Mouse (Mus musculus) myocyte (in vitro differentiated cells): ENCODE results near the gene Tnik. TPM values are rescaled to one million over a fixed set of nuclear protein-coding genes. Genes with fewer than 3 reads are reported as not detected.

Experiments
- H3K27me3 ChIP-seq: one replicate; pipeline ENCODE4 v1.6.1; 2011; ENCODE audit not compliant: control insufficient read depth, insufficient read depth, insufficient read length
- H3K36me3 ChIP-seq: one replicate; pipeline ENCODE4 v1.6.1; 2011; ENCODE audit not compliant: control insufficient read depth, insufficient read depth
- H3K4me2 ChIP-seq: one replicate; pipeline ENCODE4 v1.6.1; 2011; ENCODE audit warnings: low read depth, control low read depth
- H3K4me3 ChIP-seq: one replicate; pipeline ENCODE4 v1.5.1; 2011; ENCODE audit warnings: mild to moderate bottlenecking, control low read depth, moderate library complexity
- H3K79me2 ChIP-seq: one replicate; pipeline ENCODE4 v1.6.1; 2011; ENCODE audit not compliant: control insufficient read depth, insufficient read depth
- H3ac ChIP-seq: one replicate; pipeline ENCODE4 v1.6.1; 2011; ENCODE audit not compliant: control insufficient read depth, insufficient read length
- CEBPB ChIP-seq: IDR thresholded peaks from 2 replicates; pipeline ENCODE4 v1.6.1; 2011; ENCODE audit warnings: mild to moderate bottlenecking, moderate library complexity; ENCODE audit not compliant: poor library complexity, insufficient read depth, severe bottlenecking
- E2F4 ChIP-seq: IDR thresholded peaks from one replicate; pipeline ENCODE4 v1.6.1; 2011; ENCODE audit warnings: mild to moderate bottlenecking, control low read depth, moderate library complexity; ENCODE audit not compliant: insufficient read depth
- MAX ChIP-seq: IDR thresholded peaks from one replicate; pipeline ENCODE4 v1.6.1; 2011; ENCODE audit warnings: low read depth, mild to moderate bottlenecking, control low read depth
- MYOD1 ChIP-seq, 3 experiments: IDR thresholded peaks; one replicate each; pipeline ENCODE4 v1.6.1; 2011; ENCODE audit warnings: control low read depth in 2 of 3, low read depth in 2 of 3, mild to moderate bottlenecking in 2 of 3, moderate library complexity in 1 of 3; ENCODE audit not compliant: insufficient read length in 2 of 3, control insufficient read depth in 1 of 3
- MYOG ChIP-seq, 3 experiments: IDR thresholded peaks; one replicate each; pipeline ENCODE4 v1.6.1; 2011; ENCODE audit warnings: control low read depth in 2 of 3, low read depth in 2 of 3, mild to moderate bottlenecking in 2 of 3; ENCODE audit not compliant: insufficient read length in 2 of 3, control insufficient read depth in 1 of 3, insufficient read depth in 1 of 3
- POLR2A ChIP-seq: IDR thresholded peaks from one replicate; pipeline ENCODE4 v1.6.1; 2011; ENCODE audit warnings: low read depth, mild to moderate bottlenecking, control low read depth, moderate library complexity; ENCODE audit not compliant: insufficient read length
- POLR2AphosphoS2 ChIP-seq: IDR thresholded peaks from one replicate; pipeline ENCODE4 v1.6.1; 2011; ENCODE audit warnings: low read depth, control low read depth; ENCODE audit not compliant: insufficient read length
- REST ChIP-seq: IDR thresholded peaks from one replicate; pipeline ENCODE4 v1.6.1; 2011; ENCODE audit warnings: mild to moderate bottlenecking, control low read depth, moderate library complexity; ENCODE audit not compliant: insufficient read depth, insufficient read length
- SRF ChIP-seq: IDR thresholded peaks from one replicate; pipeline ENCODE4 v1.6.1; 2011; ENCODE audit warnings: low read depth; ENCODE audit not compliant: control insufficient read depth, insufficient read length
- TCF12 ChIP-seq: IDR thresholded peaks from one replicate; pipeline ENCODE4 v1.6.1; 2011; ENCODE audit warnings: mild to moderate bottlenecking, control low read depth; ENCODE audit not compliant: poor library complexity, insufficient read depth, severe bottlenecking
- TCF3 ChIP-seq: IDR thresholded peaks from one replicate; pipeline ENCODE4 v1.6.1; 2011; ENCODE audit warnings: low read depth, control low read depth; ENCODE audit not compliant: insufficient read length
- USF1 ChIP-seq: IDR thresholded peaks from one replicate; pipeline ENCODE4 v1.6.1; 2011; ENCODE audit warnings: low read depth, mild to moderate bottlenecking, control low read depth, moderate library complexity
- polyA plus RNA-seq: library from polyadenylated mRNA; unstranded; fragments of >200 nt; fragmentation: generic; extraction: Trizol; gene quantifications from one replicate; pipeline ENCODE4 v1.2.1, GENCODE M21; 2012; ENCODE audit warnings: missing spikeins

The Tnik gene
- polyA plus RNA-seq, 1 experiment: 1.8 TPM

- H3ac ChIP-seq: no peak overlapping the region
- H3K4me3 ChIP-seq: no peak overlapping the region
- no peaks in the 10 kb centered on the region for H3K27me3 ChIP-seq
- no peaks in the 10 kb centered on the region for H3K36me3 ChIP-seq
- TF ChIP-seq CEBPB: no peak
- TF ChIP-seq POLR2AphosphoS2: no peak
- TF ChIP-seq REST: no peak
- TF ChIP-seq E2F4: no peak
- no peak for TF ChIP-seq TCF3
- TF ChIP-seq MYOG (IDR thresholded peaks at IDR 0.05; ENCODE audit: control insufficient read depth in 1 of 3, insufficient read depth in 1 of 3, insufficient read length in 2 of 3, low read depth in 2 of 3): no peak
- TF ChIP-seq MYOD1 (IDR thresholded peaks at IDR 0.05; ENCODE audit: control insufficient read depth in 1 of 3, insufficient read length in 2 of 3, low read depth in 2 of 3): no peak
- no peak for TF ChIP-seq USF1
- TF ChIP-seq POLR2A: no peak
- TF ChIP-seq MAX: no peak
- TF ChIP-seq SRF: no peak
- TF ChIP-seq TCF12: no peak
- no peaks in the 10 kb centered on the region for H3K79me2 ChIP-seq
- H3K4me2 ChIP-seq: no peak overlapping the region
Observed at GRCm38 (mm10) chr3:28718521-28718920, 455.5 kb downstream of the Tnik start.

DNA sequence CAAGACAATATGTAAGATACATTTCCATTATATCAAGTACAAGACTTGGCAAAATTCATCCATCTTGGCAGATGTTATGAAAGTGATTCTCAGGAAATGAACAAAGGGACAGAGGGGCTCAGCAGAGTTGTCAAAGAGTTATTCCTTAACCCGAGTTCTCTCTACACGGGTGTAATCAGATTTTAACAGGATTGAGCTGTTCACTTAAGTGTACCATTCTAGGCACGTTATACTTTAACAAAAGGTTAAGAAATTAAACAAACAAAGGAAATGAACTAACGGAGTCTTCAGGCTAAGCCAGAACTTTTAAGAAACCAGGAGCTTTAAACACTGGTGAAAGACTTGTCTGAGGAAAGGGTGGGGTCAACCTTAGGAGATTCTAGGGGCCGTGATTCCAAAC is 458.2 kb downstream of the Tnik start:
- H3K27me3 ChIP-seq: no peaks in the 10 kb centered on the region
- TF ChIP-seq MYOD1 (IDR thresholded peaks at IDR 0.05; ENCODE audit: control insufficient read depth in 1 of 3, insufficient read length in 2 of 3, low read depth in 2 of 3) (no peak), E2F4 (no peak), POLR2AphosphoS2 (no peak), MAX (no peak), POLR2A (no peak), REST (no peak), SRF (no peak), TCF3 (no peak), CEBPB (no peak), USF1 (no peak), TCF12 (no peak), MYOG (IDR thresholded peaks at IDR 0.05; ENCODE audit: control insufficient read depth in 1 of 3, insufficient read depth in 1 of 3, insufficient read length in 2 of 3, low read depth in 2 of 3) (no peak)
- H3ac ChIP-seq: no peak overlapping the region
- H3K4me3 ChIP-seq: no peak overlapping the region
- no peaks in the 10 kb centered on the region for H3K36me3 ChIP-seq
- H3K4me2 ChIP-seq: no peak overlapping the region
- H3K79me2 ChIP-seq: no peaks in the 10 kb centered on the region

- Histone ChIP-seq H3K79me2 (no peaks in the 10 kb centered on the region), H3K36me3 (no peaks in the 10 kb centered on the region), H3K4me3 (no peak overlapping the region), H3K27me3 (no peaks in the 10 kb centered on the region), H3K4me2 (no peak overlapping the region), H3ac (no peak overlapping the region)
- TF ChIP-seq E2F4 (no peak), POLR2AphosphoS2 (no peak), POLR2A (no peak), CEBPB (no peak), MAX (no peak), SRF (no peak), TCF3 (no peak), REST (no peak), MYOG (IDR thresholded peaks at IDR 0.05; ENCODE audit: control insufficient read depth in 1 of 3, insufficient read depth in 1 of 3, insufficient read length in 2 of 3, low read depth in 2 of 3) (no peak), USF1 (no peak), MYOD1 (IDR thresholded peaks at IDR 0.05; ENCODE audit: control insufficient read depth in 1 of 3, insufficient read length in 2 of 3, low read depth in 2 of 3) (no peak), TCF12 (no peak)
Observed at GRCm38 (mm10) chr3:28721838-28722237, 458.8 kb downstream of the Tnik start.

DNA sequence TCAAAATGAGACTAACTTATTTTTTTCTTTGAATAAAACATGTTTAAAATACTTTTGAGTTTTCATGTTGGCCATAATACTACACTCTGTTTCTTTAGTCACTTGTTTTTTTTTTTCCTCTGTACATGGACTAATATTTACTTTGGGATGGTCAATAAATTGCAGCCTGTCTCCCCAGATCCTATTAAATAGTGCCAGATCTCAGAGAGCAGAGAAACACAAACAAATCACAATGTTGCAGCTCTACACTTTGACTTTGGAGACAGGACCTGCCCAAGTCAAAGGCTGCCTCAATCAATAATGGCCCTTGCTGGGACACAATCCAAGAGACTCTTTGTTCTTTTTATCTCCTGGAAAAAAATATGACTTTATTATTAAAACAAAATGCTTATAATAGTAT is 459.5 kb downstream of the Tnik start:
- Histone ChIP-seq H3K4me3 (no peak overlapping the region), H3ac (no peak overlapping the region), H3K4me2 (no peak overlapping the region), H3K27me3 (no peaks in the 10 kb centered on the region), H3K36me3 (no peaks in the 10 kb centered on the region), H3K79me2 (no peaks in the 10 kb centered on the region)
- TF ChIP-seq REST (no peak), CEBPB (no peak), POLR2AphosphoS2 (no peak), MYOG (IDR thresholded peaks at IDR 0.05; ENCODE audit: control insufficient read depth in 1 of 3, insufficient read depth in 1 of 3, insufficient read length in 2 of 3, low read depth in 2 of 3) (no peak), USF1 (no peak), TCF3 (no peak), E2F4 (no peak), POLR2A (no peak), TCF12 (no peak), SRF (no peak), MAX (no peak), MYOD1 (IDR thresholded peaks at IDR 0.05; ENCODE audit: control insufficient read depth in 1 of 3, insufficient read length in 2 of 3, low read depth in 2 of 3) (no peak)
